Mouse (Mus musculus): ENCODE measurements around the gene Rps19.
A peak's percentile ranks its signal among the peaks of the same experiment; 100 is the strongest.
"Not testable (repeated sequence)": the region's sequence is repeated elsewhere in the genome, so short reads cannot be mapped to it uniquely, and the experiment has no call there.

Gene Rps19

DNA sequence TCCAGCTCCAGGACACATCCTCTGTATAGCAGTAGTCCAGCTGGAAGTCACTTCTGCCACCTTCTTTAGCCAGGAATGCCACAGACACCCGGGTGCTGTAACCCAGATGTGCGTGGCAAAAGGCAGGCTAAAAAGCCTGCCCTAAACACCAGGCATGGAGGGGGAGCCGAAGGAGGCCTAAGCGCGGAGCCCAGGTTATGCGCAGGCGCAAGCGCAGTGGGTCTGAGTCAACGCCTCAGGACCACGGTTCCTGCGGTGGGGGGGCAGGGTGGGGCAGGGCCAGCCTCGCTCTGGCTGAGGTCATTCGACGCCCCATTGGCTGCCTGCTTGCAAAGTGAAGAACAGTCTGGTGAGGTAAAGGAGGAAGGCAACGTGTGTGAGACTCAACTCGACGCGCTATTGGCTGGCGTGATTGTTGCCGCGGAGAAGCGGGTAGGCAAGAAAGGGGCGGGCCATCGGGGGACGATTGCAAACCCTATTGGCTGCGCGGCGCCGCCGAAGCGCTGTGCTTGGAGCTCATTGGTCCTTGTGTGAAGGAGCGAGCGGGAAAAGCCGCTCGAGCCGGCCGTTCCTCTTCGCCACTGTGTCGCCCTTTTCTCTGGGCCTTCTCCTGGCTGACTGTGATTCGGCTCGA lies 14.5 kb upstream of the Rps19 start, which contains the start of the genes Lypd4 and Dmrtc2:
TSS of gene Lypd4 (minus strand) at position 410 of the 634 bp plus-strand sequence.
TSS of gene Dmrtc2 (plus strand) at position 526 of the 634 bp plus-strand sequence.
- DNase-seq (ENCODE audit: low read depth, low spot score) = no peak

DNA sequence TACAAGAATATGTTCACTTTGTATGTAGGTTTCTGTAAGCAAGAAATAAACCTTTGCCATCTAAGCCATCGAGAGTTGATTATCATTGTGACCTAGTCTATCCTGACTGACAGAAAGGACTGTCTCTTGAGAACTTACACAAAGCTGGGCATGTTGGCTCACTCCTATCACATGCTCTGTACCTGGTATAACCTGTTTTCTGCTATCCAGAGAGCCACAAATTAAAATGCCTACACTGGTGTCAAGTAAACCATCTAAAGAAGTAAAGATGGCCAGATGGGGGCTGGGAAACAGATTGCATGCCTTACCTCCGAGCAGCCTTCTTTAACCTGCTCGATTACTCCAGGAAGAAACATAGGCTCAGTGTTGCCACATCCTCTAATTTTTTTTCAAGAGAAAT lies 6.6 kb upstream of the Rps19 start:
- no peak for DNase-seq (ENCODE audit: low read depth, low spot score)

DNA sequence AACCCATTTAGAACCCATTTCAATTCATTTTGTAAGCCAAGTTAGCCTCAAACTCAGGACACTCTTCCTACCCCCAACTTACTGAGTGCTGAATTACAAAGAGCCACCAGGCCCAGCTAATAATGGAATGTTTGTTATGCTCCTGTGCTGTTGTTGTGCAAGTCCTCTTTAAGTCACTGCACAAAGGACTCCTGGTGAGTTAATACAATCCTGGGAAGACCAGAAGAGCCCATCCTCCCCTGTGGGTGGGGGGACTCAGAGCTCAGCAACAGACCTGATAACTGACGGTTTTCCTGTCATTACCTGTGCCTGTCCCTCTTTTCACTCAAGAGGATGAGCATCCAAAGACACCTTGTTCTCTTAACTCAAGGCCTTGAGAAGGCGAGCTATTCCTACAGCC lies 4.6 kb upstream of the Rps19 start:
- DNase-seq (ENCODE audit: low read depth, low spot score) = no peak

DNA sequence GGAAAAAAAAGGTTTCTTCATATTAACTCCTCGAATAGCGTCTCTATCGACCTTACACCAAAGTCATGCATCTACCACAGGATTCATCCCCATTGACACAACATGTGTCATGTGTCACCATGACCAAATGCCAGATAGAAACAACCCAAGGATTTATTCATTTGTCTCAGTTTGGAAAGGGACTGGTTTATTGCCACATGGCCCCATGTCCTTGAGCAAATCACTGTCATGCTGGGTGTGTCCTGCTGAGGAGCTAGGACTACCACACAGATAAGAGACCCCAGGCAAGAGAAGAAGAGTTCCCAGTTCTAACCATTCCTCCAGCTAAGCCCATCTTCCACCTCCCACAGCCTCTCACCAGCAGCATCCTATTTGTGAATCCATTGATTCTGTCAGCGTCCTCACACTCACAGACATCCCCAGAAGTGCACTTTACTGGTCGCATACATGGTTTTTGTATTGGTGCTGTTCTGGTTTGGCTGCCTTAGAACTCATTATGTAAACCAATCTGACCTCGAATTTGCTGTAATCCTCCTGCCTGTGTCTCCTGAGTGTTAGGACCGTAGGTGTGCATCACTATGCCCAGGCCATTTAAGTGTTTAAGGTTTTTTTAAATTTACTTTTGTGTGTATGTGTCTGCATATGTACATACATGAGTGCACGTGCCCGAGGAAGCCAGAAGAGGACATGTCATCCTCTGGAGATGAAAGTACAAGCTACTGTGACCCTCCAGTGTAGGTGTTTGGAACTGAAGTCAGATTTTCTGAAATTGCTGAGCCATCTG lies 1.6 kb upstream of the Rps19 start:
- DNase-seq (ENCODE audit: low read depth, low spot score) = no peak

DNA sequence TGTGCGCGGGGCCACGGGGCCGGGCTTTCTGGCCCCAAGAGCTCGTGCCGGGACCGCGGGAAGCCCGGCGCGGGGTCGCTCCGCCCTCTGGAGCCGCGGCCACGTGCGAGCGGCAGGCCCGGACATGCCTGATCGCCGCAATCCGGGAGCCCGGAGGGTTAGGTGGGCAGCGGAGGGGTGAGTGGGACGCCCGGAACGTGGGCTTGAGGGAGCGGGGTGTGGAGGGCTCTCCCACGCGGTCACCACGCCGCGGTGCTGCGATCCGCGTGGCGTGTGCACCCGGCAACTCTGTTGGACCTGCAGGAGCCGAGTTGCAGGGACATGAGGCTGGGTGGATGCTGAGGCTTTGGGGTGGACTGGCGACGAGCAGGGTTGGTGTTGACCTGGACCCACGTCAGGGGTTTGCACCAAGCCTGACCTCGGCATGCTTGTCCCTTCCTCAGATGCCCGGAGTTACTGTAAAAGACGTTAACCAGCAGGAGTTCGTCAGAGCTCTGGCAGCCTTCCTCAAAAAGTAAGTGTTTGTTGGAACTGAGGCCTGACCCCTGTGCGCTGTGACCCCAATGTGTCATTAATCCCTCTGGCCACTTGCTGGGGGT lies 621 bp downstream of the Rps19 start:
- no peak for DNase-seq (ENCODE audit: low read depth, low spot score)

DNA sequence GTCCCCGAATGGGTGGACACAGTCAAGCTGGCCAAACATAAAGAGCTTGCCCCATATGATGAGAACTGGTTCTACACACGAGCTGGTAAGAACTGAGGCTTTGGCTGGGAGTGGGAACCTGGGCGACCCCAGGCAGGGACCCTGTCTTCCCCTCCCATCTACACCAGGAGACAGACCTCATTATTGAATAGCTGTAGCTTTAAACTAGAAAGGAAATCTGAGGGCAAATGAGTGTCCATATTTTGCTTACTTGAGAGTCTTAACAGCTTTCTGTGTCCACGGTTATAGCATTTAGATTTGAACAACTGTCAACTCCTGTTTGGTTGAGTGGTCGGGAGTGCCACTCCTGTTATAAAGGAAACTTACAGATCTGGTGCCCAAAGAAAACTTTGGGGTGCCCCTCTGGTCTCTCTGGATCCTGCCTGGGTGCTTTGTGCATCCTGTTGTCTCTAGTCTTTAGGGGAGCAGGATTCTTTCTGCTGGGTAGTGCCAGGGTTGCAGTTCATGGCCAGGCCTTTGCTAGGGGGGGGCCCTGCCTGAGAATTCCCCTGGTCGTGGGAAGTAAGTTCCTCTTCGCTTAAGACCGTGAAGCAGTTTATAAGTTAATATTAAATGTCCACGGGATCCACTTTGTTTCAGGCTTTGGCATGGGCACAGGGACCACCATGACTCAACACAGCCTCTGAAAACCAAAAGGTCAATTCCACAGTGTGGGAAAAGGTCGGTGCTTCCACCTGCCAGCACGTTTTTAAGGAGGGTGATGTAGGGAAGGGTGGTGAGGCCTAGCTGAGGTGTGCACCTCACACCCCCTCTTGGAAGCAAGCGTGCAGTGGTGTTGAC lies 1.5 kb downstream of the Rps19 start:
- no peak for DNase-seq (ENCODE audit: low read depth, low spot score)

DNA sequence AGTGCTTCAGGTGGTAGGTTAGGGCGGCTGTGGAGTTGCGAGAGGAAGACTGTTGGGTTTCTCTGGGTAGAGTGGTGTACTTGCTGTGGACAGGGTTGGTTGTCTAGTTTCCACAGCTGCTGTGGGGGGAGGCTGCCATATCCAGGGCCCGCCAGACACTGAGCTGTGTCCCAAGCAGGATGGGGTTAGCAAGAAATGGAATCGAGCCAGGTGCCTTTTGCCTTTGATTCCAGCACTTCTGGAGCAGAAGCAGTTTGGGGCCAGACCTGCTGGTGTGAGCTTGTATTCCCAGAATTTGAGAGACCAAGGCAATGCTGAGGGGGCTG lies 2.1 kb downstream of the Rps19 start:
- DNase-seq (ENCODE audit: low read depth, low spot score) = no peak

DNA sequence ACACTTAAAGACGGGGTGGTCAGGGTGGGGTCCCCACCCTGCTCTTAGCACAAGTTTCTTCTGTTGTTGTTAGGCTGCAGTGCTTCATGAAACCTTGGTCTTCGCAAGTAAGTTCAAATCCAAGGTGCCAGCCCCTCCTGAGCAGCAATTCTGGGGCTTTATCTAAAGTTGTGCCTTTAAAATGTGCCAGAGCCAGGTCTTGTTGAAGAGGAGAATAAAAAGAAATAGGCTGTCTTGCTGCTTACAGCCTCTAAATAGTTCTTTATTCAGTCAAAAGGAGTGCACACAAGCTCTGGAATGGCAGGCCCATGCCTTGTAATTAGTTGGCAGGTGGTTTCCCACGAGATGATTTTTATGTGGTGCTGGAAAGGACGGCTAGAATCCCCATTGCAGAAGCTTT lies 2.9 kb downstream of the Rps19 start:
- no peak for DNase-seq (ENCODE audit: low read depth, low spot score)

DNA sequence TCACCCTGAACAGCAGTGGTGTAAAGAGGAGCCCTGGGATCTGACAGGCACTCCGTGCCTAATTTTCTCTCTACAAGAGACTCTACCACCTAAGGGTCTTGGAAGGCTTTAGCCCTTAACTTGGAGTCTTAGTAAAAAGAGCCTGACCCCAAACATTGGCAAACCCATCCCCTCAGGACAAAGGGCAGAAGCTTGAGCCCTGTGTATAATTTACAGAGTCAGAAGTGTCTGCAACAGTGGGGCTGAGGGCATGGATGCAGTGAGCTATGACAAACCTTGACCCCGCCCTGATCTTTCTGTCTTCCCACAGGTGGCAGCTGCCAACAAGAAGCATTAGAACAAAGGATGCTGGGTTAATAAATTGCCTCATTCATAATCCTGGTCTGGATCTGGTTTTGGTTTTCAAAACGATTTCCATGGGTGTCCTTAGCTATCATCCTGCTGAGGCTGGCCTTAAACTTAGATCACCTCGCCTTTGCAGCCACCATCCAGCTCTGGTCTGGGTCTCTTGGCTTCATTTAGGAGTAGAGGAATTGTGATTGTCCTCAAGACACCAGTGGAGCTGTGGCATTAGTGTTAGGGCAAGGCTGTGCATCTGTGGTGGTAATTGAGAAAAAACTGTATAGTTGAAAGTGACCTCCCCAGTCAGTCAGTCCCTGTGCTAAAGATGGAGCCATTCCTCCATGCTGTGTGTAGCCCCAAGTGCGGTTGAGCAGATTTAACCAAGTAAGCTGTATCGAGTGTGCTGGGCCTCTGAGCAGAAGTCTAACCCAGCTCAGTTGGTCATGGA lies 5.5 kb downstream of the Rps19 start:
- no peak for DNase-seq (ENCODE audit: low read depth, low spot score)

DNA sequence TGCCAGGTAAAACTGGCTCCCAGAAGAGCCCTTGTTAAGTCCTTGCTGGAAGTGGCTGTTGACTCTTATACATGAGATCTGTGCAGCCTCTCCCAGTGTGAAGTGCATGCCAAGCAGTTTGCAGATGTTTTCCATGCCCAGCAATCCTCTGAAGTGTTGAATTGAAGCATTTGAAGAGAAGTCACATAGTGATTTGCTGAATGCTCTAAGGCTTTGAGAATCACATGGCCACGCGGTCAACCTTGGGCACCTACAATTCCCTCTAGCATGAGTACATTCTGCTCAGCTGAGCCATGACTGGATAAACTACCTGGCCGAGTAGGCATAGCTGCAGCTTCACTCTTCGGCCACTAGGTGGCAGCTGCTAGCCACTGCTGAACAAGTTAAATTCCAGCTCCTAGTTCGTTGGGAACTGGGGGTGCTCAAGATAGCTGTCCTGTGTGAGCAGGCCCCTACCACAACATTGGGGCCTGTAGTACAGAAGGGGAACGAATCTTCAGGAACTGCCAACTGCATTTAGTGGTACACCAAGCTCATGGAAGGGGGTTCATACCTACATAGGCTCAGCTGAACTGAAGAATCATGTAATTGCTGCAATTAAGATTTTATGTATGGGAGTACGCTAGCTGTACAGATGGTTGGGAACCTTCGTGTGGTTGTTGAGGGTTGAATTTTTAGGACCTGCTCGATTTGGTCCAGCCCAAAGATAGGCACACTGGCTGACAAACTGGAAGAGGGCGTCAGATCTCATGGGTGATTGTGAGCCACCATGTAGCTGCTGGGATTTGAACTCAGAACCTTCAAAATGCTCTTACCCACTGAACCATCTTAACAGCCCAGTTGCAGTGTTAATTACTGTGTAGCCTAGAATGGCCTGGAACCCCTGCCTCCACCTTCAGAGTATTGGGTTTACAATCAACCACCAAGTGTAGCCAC lies 6.4 kb downstream of the Rps19 start:
- DNase-seq (ENCODE audit: low read depth, low spot score) = peak; percentile 83

DNA sequence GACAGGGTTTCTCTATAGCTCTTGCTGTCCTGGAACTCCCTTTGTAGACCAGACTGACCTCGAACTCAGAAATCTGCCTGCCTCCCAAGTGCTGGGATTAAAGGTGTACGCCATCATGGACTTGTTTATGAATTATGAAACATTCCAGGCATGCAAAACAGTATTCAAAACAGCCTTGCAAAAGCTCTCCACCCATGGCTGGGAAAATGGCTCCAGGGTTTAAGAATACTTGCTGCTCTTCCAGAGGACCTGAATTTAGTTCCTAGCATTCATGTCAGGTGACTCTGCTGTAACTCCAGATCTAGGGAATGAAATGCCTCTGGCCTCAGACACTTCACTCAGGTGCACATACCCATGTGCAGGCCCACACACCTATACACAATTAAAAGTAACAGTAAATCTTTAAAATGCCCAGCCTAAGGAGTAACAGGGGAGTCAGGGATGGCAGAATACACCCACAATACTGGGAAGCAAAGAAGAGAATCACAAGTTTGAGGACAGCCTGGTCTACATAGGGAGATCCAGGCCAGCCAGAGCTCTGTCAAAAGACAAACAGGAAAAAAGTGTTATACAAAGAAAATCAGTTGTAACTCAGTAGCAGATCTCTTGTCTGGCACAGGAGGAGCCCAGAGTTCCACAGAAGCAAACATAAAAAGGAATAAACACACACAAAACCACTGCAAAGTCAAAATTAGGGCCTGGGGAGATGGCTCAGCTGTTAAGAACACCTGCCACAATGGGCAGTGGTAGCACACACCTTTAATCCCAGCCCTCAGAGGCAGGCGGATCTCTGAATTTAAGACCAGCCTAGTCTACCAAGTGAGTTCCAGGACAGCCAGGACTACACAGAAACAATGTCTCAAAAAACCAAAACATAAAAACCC lies 7.3 kb downstream of the Rps19 start:
- DNase-seq (ENCODE audit: low read depth, low spot score) = no peak

DNA sequence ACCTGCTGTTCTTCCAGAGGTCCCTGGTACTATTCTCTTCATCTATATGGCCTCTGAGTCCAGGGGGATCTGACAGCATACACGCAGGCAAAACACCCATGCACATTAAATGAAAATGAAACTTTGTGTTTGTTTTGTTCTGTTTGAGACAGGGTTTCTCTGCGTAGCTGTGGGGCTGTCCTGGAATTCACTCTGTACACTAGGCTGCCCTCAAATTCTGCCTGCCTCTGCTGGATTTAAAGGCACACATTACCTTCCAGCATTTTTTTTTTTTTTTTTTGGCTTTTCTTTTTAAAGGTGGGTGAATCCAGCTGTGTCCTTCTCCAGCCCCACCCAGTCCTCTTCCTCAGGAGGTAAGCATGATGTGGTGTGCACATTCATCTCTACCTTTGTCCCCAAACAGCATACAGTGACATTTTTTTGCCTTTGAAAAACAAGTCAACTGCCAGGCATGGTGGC lies 8.0 kb downstream of the Rps19 start:
- no peak for DNase-seq (ENCODE audit: low read depth, low spot score)

DNA sequence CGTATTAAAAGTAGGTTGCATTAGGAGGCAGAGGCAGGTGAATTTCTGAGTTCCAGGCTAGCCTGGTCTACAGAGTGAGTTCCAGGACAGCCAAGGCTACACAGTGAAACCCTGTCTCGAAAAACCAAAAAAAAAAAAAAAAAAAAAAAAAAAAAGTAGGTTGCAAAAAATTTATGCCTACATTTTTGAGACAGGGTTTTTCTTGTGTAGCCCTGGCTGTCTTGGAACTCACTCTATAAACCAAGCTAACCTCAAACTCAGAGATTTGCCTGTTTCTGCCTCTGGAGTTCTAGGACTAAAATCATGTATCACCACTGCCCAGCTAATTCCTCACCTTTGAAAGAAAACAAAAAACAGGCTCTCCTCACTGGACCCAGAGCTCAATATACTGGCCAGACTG lies 11.6 kb downstream of the Rps19 start:
- not testable (repeated sequence) for DNase-seq (ENCODE audit: low read depth, low spot score)

DNA sequence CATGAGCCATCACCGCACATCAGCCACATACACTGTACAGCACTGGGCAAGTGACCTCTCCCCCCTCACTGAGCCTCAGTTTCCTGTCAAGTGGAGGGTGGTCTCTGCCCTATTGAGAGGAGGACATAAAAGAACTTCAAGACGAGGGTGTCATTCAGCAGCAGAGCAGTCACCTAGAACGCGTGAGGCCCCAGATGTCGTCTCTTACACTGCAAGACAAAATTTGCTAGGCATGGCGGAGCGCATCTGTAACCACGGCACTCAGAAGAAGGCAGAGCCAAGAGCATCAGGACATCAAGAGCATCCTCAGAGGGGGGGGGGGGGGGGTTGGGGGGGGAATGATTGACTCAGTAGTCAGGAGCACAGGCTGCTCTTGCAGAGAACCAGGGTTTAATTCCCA lies 12.1 kb downstream of the Rps19 start:
- DNase-seq (ENCODE audit: low read depth, low spot score) = no peak

DNA sequence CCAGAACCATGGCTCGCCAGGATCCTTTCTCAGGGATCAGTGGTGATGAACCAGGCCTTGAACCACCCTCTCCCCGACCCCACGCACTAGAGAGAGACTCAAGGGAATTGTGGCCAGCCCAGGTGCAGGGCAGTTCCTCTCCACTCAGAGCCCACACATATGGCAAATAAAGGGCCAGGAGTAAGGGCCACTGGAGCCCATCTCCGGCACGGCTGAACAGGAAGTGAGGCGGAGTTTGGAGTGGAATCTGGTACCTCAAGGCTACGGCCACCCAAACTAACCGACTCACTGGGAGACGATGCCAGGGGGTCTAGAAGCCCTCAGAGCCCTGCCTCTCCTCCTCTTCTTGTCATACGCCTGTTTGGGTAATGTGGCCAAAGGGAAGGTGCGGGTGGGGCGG lies 13.1 kb downstream of the Rps19 start, which contains the start of gene Cd79a:
TSS of gene Cd79a (plus strand) at position 158 of the 400 bp plus-strand sequence.
- no peak for DNase-seq (ENCODE audit: low read depth, low spot score)

DNA sequence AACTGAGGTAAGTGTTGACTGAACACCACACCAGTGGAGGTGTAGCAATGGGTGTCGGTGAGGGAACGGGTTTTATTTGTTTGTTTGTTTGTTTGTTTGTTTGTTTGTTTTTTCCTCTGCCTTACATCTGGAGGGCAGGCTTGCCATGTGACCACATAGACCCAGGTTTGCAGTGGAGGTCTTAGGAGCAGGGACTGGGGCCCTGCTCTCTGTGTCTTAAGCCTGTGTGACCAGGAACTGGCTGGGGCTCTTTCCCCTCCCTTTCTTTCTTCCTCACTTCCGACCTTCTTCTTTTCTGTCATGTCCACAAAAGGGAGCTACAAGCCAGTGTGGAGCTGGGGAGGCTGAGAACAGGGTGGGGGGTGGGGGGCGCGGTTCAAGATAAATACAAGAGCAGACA lies 13.8 kb downstream of the Rps19 start:
- DNase-seq (ENCODE audit: low read depth, low spot score) = no peak

DNA sequence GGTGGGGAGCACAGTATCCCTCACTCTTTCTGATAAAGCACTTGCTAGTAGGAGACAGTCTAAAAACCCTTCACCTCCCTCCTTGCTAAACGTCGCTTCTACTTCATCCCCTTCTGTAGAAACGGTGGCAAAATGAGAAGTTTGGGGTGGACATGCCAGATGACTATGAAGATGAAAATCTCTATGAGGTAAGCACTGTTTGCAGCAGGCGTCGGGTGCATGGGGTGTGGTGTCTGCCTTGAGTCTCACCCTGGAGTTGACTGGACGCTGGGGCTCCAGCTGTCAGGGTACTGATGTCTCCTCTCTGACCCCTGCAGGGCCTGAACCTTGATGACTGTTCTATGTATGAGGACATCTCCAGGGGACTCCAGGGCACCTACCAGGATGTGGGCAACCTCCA lies 16.9 kb downstream of the Rps19 start:
- no peak for DNase-seq (ENCODE audit: low read depth, low spot score)

DNA sequence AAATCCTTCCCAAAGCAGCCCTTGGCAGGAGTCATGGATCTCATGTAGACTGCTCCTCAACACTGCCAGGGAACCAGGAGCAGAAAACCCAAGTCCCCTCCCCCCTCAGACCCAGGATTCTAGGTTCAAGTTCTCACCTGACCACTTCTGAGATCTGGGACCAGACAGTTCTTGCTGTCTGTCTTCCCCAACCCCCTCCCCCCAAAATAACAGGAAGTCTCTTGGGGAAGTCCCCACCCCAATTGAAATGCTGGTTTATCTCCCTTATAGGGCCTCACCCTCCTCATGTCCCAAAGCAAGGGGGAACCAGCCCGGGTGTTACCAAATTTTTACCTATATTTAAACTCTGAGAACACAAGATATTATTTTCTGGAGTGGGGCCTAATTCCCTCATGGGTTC lies 17.7 kb downstream of the Rps19 start:
- no peak for DNase-seq (ENCODE audit: low read depth, low spot score)

DNA sequence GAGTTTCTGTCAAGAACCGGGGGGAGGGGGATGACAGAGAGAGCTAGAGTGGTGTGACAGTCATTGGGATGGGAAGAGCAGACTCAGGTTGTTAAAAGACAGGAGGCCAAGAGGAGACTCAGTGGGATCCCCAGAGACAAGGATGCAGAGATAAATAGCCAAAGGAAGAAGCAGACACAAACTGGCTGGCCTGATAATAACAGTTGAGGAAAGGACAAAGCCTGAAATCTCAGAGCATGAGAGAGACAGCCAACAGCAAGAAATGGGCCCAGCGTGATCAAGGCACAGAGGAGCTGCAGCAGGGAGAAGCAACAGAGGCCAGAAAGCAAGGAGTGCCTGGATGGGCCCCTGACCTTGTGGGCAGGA lies 18.1 kb downstream of the Rps19 start:
- DNase-seq (ENCODE audit: low read depth, low spot score) = no peak

Data from mesoderm, embryonic 11.5 days (tissue).